Mouse (Mus musculus): ENCODE results near the gene Pde11a.

Gene Pde11a

DNA sequence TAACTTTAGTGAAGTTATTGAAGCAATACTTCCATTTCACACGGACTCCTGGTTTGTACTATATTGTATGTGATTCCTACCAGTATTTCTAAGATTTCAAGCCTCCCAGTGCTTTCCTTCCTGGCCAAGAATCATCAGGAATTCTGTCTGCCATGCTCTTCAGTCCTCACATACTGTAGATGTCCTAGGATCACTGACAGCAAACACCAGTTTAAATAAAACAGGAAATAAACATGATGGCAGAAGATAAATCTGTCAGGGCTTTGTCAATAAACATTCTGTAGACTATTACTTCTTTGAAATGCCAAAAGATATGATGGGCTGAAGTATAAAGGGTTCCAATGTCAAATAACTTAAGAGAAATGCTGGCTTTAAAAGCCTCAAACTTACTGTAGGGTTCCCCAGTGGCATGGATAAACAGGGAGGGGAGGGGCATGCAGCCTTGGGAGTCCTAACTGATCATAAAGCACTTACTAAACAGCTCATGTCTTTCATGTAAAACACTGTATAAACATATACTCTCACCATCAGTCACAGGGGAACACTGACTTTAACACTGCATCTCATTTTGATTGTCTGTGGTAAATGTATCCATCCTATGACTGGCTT lies 285.6 kb downstream of the Pde11a start:
- DNase-seq (ENCODE audit: low spot score), result no peak

DNA sequence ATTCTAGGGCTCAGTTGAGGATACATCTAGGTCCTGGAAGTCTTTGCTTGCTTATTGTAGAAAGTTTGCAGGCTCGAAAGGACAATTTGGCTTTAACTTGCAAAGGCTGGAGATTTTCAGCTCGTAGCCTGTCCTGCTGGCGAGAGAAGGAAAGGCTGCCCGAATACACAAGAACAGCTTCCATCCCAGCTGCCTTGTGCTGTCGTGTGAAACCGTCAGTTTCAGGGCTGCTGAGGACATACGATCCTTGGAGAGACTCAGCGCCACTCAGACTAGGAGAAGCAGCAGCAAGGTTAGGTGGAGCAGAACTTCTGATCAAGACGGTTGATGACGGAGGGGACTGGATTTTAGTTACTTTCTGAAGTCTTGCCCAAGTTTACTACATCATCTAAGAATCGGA lies 287.2 kb downstream of the Pde11a start:
- no peak for DNase-seq (ENCODE audit: low spot score)

- DNase-seq (ENCODE audit: low spot score), result no peak
Measured at GRCm38 (mm10) chr2:76050911-76051310, 287.7 kb downstream of the Pde11a start.

- DNase-seq (ENCODE audit: low spot score), result no peak
Measured at GRCm38 (mm10) chr2:76050092-76050491, 288.5 kb downstream of the Pde11a start.

- no peak for DNase-seq (ENCODE audit: low spot score)
Measured at GRCm38 (mm10) chr2:76049529-76049928, 289.0 kb downstream of the Pde11a start.

GRCm38 (mm10) chr2:76047740-76048139 lies 290.8 kb downstream of the Pde11a start:
- no peak for DNase-seq (ENCODE audit: low spot score)

DNA sequence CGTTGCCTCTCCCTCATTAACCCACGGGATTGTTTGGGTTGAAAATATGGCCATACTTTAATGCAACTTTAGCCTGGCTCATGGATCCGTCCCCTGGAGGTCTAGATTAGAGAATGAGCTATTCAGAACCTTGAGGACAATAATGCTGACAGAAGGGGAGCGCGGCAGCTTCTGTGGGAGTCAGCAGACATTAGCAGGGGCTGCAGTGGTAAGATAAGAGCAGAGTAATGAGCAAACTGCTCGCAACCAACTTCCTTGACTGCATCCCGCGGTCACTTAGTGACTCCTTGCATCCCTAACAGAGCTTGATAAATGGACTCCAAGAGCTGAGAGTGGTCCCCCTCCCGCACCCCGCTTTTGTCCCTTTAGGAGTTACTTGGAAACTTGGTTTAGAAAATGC lies 296.4 kb downstream of the Pde11a start:
- DNase-seq (ENCODE audit: low spot score), result no peak

DNA sequence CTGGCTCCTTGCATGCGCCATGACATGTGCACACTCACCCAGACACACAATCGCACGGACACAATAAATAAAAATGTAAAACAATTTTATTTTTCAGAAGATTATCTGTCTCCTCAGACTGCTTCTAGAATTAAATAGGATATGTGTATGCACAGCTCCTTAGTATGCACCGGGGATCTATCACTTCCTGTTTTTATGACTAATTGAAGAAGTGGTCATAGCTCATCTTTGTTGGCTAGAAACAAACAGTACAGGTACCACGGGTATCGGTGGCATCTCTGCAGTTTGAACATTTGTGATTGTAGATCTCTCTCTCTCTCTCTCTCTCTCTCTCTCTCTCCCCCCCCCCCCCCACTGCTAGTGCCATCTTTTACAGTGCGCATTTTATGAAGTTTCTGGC lies 298.5 kb downstream of the Pde11a start:
- DNase-seq (ENCODE audit: low spot score), result no peak

DNA sequence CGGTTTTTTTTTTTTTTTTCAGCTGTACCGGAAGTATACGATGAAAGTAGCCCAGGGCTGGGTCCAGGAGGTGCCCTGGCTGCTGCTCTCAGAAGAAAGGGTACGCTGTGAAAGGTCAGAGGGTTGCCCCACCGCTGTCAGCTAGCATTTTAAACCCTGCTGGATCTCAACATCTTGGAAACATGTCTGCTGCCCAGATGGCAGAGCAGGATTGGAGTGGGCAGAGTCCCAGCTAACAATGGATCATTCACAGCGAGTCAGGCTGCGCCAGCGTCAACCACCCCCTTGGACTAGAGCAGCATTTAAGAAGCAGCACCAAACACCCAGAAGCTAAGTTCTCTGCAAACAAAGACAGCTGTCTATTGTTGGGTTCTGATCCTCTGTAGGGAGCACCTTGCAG lies 308.5 kb downstream of the Pde11a start:
- DNase-seq (ENCODE audit: low spot score), result no peak

GRCm38 (mm10) chr2:76029081-76029901 lies 309.3 kb downstream of the Pde11a start:
- no peak for DNase-seq (ENCODE audit: low spot score)

DNA sequence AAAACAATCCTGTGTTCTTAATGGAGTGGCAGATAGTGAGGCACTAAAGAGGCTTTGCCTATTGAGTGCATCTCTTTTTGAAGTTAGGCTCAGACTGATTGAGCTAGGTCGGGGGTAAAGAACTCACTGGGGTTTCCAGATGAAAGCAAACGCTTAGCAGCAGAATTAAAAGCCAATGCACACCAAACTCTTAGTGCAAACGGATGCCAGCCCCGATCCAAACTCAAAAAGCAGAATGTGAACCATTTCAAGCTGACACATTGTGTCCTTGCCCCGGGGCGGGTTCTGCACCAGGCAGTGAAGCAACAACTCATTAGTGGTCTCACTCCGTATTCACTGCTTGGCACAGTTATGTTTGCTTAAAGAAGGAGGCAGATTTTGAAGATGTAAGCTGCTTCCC lies 321.7 kb downstream of the Pde11a start:
- DNase-seq (ENCODE audit: low spot score), result peak; percentile 29

GRCm38 (mm10) chr2:76016136-76016535 lies 322.4 kb downstream of the Pde11a start:
- no peak for DNase-seq (ENCODE audit: low spot score)

DNA sequence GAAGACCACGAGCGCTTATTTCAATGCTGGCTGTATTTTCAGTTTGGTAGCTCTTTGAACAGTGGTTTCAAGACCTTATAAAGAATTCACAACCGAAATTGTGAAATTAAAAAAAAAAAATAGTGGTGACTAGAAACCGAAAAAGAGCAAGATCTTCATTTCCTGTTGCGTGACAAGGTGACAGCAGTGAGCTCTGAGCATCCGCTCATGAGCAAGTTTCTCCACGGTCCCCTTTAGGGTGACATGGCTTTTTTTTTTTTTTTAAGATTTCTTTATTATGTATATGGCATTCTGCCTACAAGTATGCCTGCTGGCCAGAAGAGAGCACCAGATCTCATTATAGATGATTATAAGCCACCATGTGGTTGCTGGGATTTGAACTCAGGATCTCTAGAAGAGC lies 323.1 kb downstream of the Pde11a start:
- no peak for DNase-seq (ENCODE audit: low spot score)

DNA sequence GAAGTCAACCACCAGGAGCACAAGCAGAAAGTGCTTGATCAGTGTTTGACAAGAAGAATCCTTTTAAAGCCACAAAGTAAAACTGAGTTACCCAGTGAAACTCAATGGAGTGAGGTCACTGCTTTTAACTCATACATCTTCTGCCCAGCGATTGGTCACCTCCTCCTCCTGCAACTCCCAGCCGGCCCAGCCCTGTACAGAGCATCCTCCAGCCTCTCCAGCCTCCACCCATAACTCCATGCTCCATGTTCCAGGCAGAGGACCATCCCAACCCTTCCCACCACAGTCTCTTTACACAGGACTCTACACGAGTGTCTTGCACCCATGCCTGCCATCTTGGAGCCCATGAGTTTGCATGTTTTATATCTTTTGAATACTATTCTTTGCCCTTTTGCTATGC lies 323.9 kb downstream of the Pde11a start:
- no peak for DNase-seq (ENCODE audit: low spot score)

DNA sequence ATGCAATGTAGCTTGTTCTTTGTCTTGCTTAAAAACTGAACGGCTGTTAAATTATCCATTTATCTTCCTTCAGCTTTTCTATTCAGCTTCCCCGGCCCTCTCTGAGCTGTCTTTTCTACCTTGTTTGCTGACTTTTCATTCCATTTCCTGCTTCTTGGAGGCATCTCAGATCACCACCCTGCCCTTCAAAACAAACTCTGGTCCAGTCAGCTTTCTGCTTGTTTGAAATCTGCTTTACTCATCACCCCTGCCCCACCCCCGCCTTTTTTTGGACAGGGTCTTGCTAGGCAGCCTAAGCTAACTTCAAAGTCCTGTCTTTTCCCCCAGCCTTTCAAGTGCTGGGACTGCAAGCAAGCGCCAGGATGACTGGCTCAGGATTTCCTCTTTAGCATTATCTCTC lies 332.4 kb downstream of the Pde11a start:
- no peak for DNase-seq (ENCODE audit: low spot score)

DNA sequence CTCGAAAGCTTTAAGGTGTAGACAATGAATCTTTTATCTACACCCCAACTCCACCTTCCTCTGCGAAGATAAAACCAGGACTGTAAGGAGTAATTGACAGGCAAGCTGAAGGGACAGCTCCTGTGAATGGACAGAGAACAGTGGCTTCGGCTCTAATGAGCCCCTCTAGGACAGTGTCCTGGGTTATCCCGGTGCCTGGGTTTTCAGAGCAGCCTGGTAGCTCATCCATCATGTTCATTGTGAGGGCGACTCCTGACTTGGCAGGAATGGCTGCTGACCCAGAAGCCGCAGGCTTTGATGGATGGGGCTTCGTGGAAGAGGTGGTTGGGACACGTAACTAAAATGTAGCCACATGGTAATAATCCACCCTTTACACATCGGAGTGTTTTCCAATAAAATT lies 335.7 kb downstream of the Pde11a start:
- DNase-seq (ENCODE audit: low spot score), result no peak

DNA sequence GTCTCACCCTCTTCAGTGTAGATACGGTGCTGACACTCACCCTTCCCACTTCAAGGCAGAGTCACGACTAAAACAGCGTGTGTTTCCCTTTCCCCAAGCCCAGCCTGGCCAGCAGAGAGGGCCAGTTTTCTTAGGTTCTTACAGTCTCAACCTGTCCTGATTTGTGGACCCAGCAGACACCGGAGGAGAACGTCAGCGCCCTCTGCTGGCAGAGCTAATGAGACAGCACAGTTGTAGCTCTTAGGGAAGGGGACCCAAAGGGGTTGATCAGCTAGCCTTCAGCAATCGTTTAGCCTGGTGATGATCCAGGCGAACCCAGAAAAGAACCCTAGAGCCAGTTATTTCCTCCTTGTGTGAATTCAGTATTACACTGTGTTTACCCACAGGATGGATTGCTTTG lies 337.2 kb downstream of the Pde11a start:
- DNase-seq (ENCODE audit: low spot score), result peak; percentile 59

- DNase-seq (ENCODE audit: low spot score), result no peak
Measured at GRCm38 (mm10) chr2:75999636-76000035, 338.9 kb downstream of the Pde11a start.

GRCm38 (mm10) chr2:75998692-75999091 lies 339.9 kb downstream of the Pde11a start:
- DNase-seq (ENCODE audit: low spot score), result no peak

DNA sequence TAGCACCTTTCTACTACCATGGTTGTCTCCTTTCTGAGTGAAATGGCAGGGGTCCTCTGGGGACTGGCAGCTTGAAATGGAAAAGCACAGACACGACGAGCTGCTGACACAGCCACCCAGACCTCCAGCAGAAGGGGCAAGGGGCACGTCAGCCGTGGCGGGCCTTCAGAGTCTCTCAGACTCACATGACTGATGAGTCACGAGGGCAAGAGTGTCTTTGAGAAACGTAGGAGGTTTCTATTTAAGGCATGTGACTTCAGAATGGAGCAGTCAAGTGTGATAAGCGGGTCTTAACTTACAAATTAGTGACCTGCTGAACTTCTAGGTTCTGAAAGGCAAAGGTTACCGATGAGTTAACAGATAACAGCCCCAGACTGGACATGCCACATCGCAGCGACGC lies 340.8 kb downstream of the Pde11a start:
- no peak for DNase-seq (ENCODE audit: low spot score)

DNA sequence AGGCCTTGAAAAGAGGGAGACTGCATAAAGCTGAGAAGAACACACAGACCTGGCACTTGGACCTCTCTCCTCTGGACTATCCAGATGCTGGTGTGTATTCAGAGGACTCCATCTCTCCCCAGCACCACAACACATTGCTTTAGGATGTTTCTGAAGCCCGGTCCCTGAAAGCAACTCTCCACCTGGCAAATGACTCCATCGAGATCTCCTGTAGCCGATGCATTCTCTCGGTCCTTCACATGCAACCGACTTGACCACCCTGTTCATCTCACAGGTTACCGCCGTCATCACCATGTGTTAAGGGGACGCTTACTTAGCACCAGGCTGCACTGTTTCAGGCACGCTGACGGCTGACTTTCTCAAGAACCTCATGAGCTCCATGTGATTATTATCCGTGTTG lies 343.7 kb downstream of the Pde11a start:
- no peak for DNase-seq (ENCODE audit: low spot score)

GRCm38 (mm10) chr2:75991581-75992205 lies 346.9 kb downstream of the Pde11a start:
- DNase-seq (ENCODE audit: low spot score), result no peak

DNA sequence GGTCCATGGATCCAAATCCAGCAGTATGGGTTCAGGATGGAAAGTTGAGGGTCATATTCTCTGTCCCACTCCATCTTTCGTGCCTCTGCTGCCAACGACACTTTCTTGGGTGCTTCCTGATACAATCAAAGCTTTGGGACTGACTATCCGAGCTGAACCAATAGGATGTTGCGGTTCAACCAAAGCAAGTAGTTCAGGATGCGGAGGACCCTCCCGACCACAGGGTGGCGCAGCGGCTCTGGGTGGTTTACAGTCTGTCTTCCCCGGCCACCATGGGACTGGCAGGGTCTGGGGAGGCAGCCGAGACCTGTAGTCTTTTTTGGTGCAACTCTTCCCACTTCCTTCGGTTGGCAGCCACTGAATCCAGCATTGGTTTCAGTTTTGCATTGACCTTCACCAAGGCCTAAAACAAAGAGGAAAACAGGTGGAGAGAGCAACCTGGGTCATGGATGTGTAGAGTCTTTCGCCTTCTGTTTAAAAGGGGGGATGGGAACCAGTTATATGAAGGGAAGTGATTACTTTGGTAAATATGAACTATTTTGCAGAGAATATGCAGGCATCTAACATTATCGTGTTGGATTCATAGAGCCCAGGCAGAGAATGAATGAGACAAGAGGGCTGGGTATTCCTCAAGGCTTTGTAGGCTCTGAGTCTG lies 347.6 kb downstream of the Pde11a start:
- peak; percentile 61 for DNase-seq (ENCODE audit: low spot score)
